Mouse (Mus musculus) embryonic facial prominence, embryonic 12.5 days (tissue): ENCODE results near the gene Olfr502. TPM values are rescaled to one million over a fixed set of nuclear protein-coding genes. Genes with fewer than 3 reads are reported as not detected.
"Not testable (repeated sequence)": the region's sequence is repeated elsewhere in the genome, so short reads cannot be mapped to it uniquely, and the experiment has no call there.

ENCODE experiments used
- ATAC-seq: fragments of 200-750 bp; cut with Nextera tagmentation; 2 replicates; pipeline ENCODE4 v1.8.0; 2017; ENCODE audit not compliant: insufficient number of reproducible peaks, insufficient read depth, low FRiP score, low TSS enrichment
- H3K27ac ChIP-seq: fragments of 300-500 bp; sonication (generic); 2 replicates; pipeline ENCODE4 v1.5.1; 2016; ENCODE audit warnings: mild to moderate bottlenecking
- H3K27me3 ChIP-seq: fragments of 300-500 bp; sonication (generic); 2 replicates; pipeline ENCODE4 v1.6.1; 2016; ENCODE audit warnings: mild to moderate bottlenecking, moderate library complexity
- H3K36me3 ChIP-seq: fragments of 300-500 bp; sonication (generic); 2 replicates; pipeline ENCODE4 v1.6.1; 2016; ENCODE audit warnings: mild to moderate bottlenecking
- H3K4me1 ChIP-seq: fragments of 300-500 bp; sonication (generic); 2 replicates; pipeline ENCODE4 v1.6.1; 2016
- H3K4me2 ChIP-seq: fragments of 300-500 bp; sonication (generic); replicated peaks from 2 replicates; pipeline ENCODE4 v1.6.1; 2016; ENCODE audit warnings: mild to moderate bottlenecking, moderate library complexity
- H3K4me3 ChIP-seq: fragments of 300-500 bp; sonication (generic); 2 replicates; pipeline ENCODE4 v1.5.1; 2016; ENCODE audit warnings: mild to moderate bottlenecking
- H3K9ac ChIP-seq: fragments of 300-500 bp; sonication (generic); 2 replicates; pipeline ENCODE4 v1.6.1; 2016; ENCODE audit warnings: mild to moderate bottlenecking, moderate library complexity
- H3K9me3 ChIP-seq: fragments of 300-500 bp; sonication (generic); 2 replicates; pipeline ENCODE4 v1.6.1; 2016; ENCODE audit warnings: mild to moderate bottlenecking, moderate library complexity
- WGBS: fragments of 180-500 bp; shearing (Covaris S2); methylation state at CpG from one replicate; pipeline ENCODE4 v1.1.7; 2016; 5-methylcytosine and 5-hydroxymethylcytosine counted together
- polyA plus RNA-seq: library from polyadenylated mRNA; unstranded; fragments of >200 nt; fragmentation: Nextera tagmentation; extraction: Ambion mirVana; gene quantifications from 2 replicates; pipeline ENCODE4 v1.2.1, GENCODE M21; 2016

The Olfr502 gene
- polyA plus RNA-seq: not detected in 2 replicates

GRCm38 (mm10) chr7:108524965-108525364, at the start of gene Olfr502:
Gene Olfr502, minus strand, starts transcription at chr7:108525065.
- no peak within 1 kb of the TSS for H3K4me3 ChIP-seq
- H3K9ac ChIP-seq: no peak within 1 kb of the TSS
- 86% methylated on average over 1 of the region's 1 CpGs for WGBS
- H3K27ac ChIP-seq: no peak within 1 kb of the TSS
- H3K4me2 ChIP-seq: no peak within 1 kb of the TSS
- H3K27me3 ChIP-seq: no peaks in the 10 kb centered on the region
- no peaks in the 10 kb centered on the region for H3K36me3 ChIP-seq
- ATAC-seq: no peak
- H3K9me3 ChIP-seq: no peaks in the 10 kb centered on the region
- H3K4me1 ChIP-seq: no peaks in the 10 kb centered on the region

DNA sequence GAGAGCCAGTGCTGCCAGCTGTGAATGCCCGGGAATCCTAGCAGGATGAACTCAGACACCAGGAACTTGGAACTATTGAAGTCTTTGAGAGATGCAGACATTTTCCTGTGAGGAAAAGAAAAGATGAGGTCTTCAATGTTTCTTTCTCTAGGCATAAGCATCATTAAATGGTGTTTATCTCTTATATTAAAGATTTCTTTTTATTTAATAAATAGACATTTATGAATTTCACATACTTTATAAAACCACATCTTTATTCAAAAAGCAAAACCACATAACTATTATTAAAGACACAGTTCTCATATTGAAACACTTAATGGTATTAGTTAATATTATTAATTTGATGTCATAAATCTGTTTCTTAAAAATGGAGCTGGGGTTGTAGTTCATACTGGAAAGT, 40.8 kb upstream of the Olfr502 start, which contains the start of gene Olfr504:
Olfr504 (minus strand) TSS at position 101 of the 400 bp plus-strand sequence.
- H3K4me2 ChIP-seq: no peak within 1 kb of the TSS
- no peaks in the 10 kb centered on the region for H3K36me3 ChIP-seq
- no peak for ATAC-seq
- no peaks in the 10 kb centered on the region for H3K27me3 ChIP-seq
- H3K9me3 ChIP-seq: no peaks in the 10 kb centered on the region
- 84% methylated on average over 1 of the region's 1 CpGs for WGBS
- H3K4me1 ChIP-seq: no peaks in the 10 kb centered on the region
- no peak within 1 kb of the TSS for H3K9ac ChIP-seq
- H3K27ac ChIP-seq: no peak within 1 kb of the TSS
- no peak within 1 kb of the TSS for H3K4me3 ChIP-seq

DNA sequence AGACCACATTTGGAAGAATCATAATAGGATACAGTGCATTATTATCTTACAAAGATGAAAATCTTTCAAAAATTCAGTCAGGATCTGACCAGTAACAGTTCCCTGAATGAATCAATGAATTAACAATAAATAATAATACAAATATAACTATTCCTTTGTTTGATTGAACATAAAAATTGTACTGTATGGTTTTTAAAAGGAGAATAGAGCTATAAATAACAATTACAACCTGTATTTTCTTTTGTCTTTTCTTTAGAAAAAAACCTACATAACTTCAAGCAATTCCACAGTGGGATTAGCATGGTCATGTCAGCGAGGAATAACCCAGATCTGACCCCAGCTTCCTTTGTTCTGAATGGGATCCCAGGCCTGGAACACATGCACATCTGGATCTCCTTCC, 19.4 kb upstream of the Olfr502 start, which contains the start of gene Olfr503:
Olfr503 (plus strand) TSS at position 301 of the 400 bp plus-strand sequence.
- not testable (repeated sequence) for H3K9ac ChIP-seq, H3K27me3 ChIP-seq, H3K27ac ChIP-seq, H3K4me3 ChIP-seq, H3K4me1 ChIP-seq, H3K9me3 ChIP-seq, H3K4me2 ChIP-seq, H3K36me3 ChIP-seq, ATAC-seq
- WGBS: 48% methylated on average over 1 of the region's 1 CpGs

DNA sequence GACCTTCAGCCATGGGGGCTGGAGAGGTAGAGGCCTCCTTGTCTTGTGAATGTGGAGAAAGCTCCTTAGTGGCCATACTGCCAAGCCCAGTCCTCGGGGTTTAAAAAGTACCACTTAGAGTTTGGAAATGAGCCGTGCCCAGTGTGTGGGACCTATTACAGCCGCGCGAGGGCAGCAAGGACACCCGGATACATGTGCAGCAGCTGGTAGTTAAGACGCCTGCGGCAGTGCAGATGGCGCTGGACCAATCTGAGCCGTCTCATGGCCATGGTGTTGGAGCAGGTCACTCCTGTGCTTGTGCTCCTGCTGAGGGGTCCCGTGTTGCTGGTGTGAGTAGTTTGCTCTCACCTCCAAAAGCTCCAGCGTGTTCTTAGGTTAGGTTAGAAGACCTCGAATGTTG, 17.6 kb upstream of the Olfr502 start:
- no peak overlapping the region for H3K4me2 ChIP-seq

More for the DNA sequence above, 17.6 kb upstream of the Olfr502 start:
- WGBS: 89% methylated on average over 13 of the region's 13 CpGs
- no peak for ATAC-seq
- no peak overlapping the region for H3K27ac ChIP-seq
- H3K27me3 ChIP-seq: no peaks in the 10 kb centered on the region
- no peak overlapping the region for H3K9ac ChIP-seq
- H3K9me3 ChIP-seq: no peaks in the 10 kb centered on the region
- H3K4me3 ChIP-seq: no peak overlapping the region
- no peaks in the 10 kb centered on the region for H3K36me3 ChIP-seq
- H3K4me1 ChIP-seq: no peaks in the 10 kb centered on the region

Other genes starting within 250 kb of the Olfr502 start
- gene Olfr490, start 236.1 kb downstream of the Olfr502 start, polyA plus RNA-seq: not detected in 2 replicates
- not detected in 2 replicates for gene Olfr491, start 211.6 kb downstream of the Olfr502 start, polyA plus RNA-seq
- not detected in 2 replicates for gene Olfr492, start 201.4 kb downstream of the Olfr502 start, polyA plus RNA-seq
- gene Olfr493, start 178.1 kb downstream of the Olfr502 start, polyA plus RNA-seq: not detected in 2 replicates
- not detected in 2 replicates for gene Olfr494, start 159.7 kb downstream of the Olfr502 start, polyA plus RNA-seq
- gene Olfr495, start 131.9 kb downstream of the Olfr502 start, polyA plus RNA-seq: not detected in 2 replicates
- gene Olfr497, start 104.6 kb downstream of the Olfr502 start, polyA plus RNA-seq: not detected in 2 replicates
- not detected in 2 replicates for gene Olfr498, start 59.7 kb downstream of the Olfr502 start, polyA plus RNA-seq
- gene Olfr503, start 19.5 kb upstream of the Olfr502 start, polyA plus RNA-seq: not detected in 2 replicates
- not detected in 2 replicates for gene Olfr504, start 40.7 kb upstream of the Olfr502 start, polyA plus RNA-seq
- gene Olfr506, start 85.7 kb upstream of the Olfr502 start, polyA plus RNA-seq: not detected in 2 replicates
- not detected in 2 replicates for gene Olfr507, start 96.7 kb upstream of the Olfr502 start, polyA plus RNA-seq
- gene Olfr508, start 104.9 kb upstream of the Olfr502 start, polyA plus RNA-seq: not detected in 2 replicates
- 0.10 TPM in 1 of 2 replicates, not detected in the other for gene Olfr509, start 126.8 kb upstream of the Olfr502 start, polyA plus RNA-seq
- not detected in 2 replicates for gene Olfr510, start 141.4 kb upstream of the Olfr502 start, polyA plus RNA-seq
- not detected in 2 replicates for gene Olfr512, start 188.3 kb upstream of the Olfr502 start, polyA plus RNA-seq
- not detected in 2 replicates for gene Olfr513, start 225.9 kb upstream of the Olfr502 start, polyA plus RNA-seq